Mouse (Mus musculus) neural tube, embryonic 10.5 days (tissue): ENCODE data around the gene Fyn.
A peak's percentile ranks its signal among the peaks of the same experiment; 100 is the strongest.

ENCODE experiments used
- DNase-seq: peaks from one replicate; pipeline ENCODE4 v3.0.0-alpha.2; 2017; ENCODE audit warnings: low spot score; ENCODE audit errors: extremely low spot score

Fyn gene

DNA sequence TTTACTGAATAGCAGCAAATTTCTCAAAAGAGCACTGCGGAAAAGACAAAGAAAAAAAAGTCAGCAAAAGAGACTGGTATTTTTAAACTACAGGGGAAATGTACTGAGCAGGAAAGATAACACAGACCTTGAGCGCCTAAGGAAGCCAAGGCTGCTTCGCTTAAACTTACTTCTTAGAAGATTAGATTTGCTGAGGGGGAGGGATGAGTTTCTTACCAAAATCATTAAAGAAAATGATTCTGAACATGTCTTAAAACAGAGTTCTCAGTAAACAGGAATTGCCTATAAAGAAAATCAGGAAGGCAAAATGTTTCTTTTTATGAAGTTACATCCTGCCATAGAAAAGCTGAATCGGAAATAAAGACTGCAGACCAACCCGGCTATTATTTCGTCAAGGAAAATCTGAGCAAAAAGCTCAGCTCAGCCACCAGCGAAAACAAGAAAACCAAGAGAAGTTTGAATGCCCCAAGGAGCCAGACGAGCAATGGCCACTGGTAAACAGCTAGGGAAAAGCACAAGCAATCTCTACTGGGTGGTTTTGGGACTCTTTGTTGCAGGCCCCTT, at the start of gene Fyn:
Gene Fyn, plus strand, starts transcription at position 284 of the 564 bp plus-strand sequence.
- DNase-seq: no peak

GRCm38 (mm10) chr10:39320798-39321622, 47.6 kb upstream of the Fyn start:
- DNase-seq: peak; percentile 49

GRCm38 (mm10) chr10:39321623-39321985, 47.1 kb upstream of the Fyn start:
- DNase-seq: no peak

- DNase-seq: no peak
Observed at GRCm38 (mm10) chr10:39322143-39322542, 46.5 kb upstream of the Fyn start.

DNA sequence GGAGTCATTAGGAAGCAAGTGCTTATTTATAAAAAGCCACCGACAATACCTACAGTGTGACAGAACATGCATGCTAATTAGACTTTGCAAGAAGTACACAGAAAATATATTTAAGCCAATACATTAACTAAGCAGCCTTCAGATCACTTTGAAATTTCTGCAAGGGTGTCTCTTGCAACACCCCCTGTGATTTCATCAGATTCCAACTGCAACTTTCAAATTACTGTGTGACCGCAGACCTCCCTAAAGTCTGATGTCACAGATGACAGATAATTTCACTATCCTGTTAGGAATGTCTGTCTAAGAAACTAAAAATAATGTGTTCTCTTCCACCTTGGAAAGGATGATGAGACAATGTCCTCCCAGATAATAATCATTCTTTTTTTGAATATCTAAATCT, 44.4 kb upstream of the Fyn start:
- DNase-seq: no peak

GRCm38 (mm10) chr10:39328661-39329060, 40.0 kb upstream of the Fyn start:
- DNase-seq: no peak

DNA sequence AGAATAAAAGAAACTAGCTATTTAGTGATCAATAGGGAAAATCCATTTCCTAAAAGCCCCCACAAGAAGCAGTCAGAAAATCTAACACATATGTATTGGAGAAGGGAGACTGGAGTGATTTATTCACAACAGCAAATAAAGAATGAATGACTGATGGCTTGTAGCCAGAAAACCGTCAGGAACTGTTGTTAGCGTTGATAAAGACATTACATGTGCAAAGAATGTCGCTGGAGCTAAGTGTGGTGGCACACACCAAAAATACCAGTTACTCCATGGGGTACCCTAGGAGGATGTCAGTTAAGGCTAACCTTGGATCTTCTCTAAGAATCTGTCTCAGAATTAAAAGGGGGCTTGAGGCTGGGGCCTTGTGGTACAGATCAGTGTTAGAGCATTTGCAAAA, 34.3 kb upstream of the Fyn start:
- no peak for DNase-seq

- DNase-seq: no peak
Observed at GRCm38 (mm10) chr10:39335880-39336279, 32.8 kb upstream of the Fyn start.

DNA sequence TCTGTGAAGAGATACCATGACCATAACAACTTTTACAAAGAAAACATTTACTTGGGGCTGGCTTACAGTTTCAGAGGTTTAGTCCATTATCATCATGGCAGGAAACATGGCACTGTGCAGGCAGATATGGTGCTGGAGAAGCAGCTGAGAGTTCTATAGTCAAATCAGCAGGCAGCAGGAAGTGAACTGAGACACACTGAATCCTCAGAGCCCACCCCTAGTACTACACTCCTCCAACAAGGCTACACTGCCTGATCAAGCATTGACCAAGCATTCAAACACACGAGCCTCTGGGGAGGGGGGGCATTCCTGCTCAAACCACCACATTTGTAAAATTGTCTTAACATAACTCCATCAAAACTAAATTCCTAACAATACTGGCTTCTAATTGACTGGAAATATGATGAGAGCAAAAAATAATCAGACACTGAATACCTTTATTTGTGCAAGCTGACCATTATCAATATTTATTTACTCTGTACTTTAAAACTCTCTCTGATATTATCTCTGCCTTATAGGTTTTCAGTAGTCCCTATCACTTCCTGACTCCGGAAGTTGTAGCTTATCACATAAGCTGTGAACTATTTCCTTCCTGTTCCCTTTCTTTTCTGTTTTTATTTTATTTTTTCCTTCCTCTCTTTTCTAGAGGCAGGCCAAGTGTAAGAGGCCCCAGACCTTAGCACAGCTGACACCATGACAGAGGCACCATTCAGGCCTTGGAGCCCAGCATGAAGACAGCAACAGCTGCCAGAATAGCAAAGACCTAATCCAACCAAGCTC, 29.3 kb upstream of the Fyn start:
- DNase-seq: no peak

DNA sequence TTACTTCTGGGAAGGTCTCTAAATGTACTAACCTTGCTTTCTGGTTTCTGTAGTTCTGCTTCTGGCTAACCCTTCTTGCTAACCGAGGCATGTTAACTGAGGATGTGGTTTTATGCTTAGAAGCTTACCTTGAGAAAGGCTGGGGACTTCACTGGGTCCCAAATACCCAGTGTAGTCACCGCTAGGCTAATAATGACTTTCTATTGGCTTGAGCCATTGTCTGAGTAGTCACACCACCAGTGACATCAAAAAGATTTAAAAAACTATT, 28.8 kb upstream of the Fyn start:
- DNase-seq: no peak

- no peak for DNase-seq
Observed at GRCm38 (mm10) chr10:39343551-39343950, 25.1 kb upstream of the Fyn start.

GRCm38 (mm10) chr10:39345921-39346320, 22.7 kb upstream of the Fyn start:
- no peak for DNase-seq

DNA sequence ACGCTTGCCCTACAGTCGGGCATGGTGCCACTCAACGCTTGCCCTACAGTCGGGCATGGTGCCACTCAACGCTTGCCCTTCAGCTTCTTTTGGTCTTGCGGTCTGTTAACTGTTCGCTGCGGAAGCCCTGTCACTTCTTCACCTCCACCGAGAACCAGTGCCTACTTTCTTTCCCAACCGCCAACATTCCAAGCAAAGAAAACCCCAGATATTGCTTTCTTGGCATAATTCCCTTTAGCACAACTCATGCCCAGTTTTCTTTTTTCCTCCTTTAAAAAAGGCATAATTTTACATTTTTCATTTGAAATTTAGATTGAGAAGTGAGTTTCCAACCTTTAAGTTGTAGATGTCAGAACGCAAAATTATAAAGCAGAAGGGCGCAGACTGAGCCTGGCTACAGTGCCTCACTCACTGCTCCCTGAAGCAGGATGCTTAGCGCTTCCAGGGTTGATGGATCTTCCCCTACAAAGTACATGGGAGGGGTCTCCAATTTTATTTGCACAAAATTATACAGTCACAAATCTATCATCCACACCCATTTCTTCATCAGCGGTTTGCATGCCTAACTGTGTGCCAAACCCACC, 18.8 kb upstream of the Fyn start:
- no peak for DNase-seq

DNA sequence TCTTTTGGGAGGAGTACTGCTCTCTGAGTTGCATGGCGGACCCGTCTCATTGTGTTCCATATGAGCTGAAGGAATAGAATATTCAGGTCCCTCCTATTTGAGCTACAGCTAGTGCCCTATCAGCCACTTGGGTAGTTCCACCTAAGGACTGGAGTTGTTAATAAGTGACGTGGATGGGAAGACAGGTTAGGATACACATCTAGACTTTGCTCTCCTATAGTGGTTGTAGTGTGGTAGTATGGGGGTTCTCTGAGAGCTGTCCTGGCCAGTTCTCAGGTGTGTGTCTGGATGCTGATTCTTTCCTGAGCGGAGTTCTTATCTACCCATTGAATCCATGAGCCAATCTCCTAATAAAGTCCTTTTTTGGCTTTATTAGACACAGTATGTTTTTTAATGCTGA, 4.5 kb upstream of the Fyn start:
- DNase-seq: no peak

DNA sequence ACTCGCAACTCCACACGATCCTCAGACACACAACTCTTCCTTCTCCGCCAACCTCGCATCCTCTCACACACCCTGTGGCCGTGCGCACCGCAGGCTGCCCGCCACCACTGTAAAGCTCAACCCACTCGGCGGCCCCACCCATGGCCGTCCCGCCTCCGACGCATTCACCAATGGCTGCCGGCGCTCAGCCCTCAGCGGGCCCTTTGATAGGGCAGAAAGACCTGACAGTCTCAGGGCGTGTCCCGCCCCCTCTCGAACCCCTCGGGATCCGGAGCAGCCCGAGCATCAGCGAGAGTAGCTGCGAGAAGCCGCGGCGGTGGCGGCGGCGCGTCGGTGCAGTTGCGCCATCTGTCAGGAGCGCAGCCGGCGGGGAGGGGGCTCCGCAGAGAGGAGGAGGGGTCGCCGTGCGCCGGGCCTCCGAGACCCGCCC, 862 bp downstream of the Fyn start:
- DNase-seq: peak; percentile 97

DNA sequence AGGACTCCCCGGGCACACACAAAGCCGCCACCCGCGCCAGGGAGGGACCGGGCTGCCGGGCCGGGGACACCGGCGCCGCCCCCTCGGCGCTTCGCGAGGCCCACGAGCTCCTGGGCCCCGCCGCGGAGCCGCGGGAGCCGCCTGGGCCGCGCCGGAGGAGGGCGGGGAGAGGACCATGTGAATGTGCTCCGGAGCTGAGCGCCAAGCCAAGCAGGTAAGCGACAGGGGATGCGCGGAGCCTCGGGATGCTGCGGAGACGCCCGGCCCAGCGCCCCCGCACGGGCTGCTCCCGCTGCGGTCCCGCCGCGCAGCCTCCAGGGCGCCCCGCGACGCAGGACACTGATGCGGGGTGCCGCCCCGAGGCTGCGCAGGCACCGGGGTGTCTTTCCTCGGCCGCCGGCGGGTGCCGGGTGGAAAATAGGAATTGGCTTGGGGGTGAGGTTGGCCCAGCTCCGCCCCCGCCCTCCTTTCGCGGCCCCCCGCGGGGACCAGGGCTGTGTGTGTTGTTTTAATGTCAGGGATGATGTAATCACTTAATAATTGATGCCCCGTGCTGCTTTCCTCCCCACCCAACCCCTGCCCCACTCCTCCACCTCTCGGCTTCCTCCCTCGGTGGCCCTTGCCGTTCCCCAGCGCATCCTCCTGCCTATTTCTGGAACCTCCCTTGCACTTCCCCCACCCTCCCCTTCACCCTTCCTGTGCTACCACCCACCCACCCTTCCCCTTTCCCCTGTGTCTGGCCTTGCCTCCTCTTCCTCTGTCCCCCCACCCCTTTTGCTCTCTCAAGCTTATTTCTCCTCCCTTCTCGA, 1.5 kb downstream of the Fyn start:
- peak; percentile 72 for DNase-seq

DNA sequence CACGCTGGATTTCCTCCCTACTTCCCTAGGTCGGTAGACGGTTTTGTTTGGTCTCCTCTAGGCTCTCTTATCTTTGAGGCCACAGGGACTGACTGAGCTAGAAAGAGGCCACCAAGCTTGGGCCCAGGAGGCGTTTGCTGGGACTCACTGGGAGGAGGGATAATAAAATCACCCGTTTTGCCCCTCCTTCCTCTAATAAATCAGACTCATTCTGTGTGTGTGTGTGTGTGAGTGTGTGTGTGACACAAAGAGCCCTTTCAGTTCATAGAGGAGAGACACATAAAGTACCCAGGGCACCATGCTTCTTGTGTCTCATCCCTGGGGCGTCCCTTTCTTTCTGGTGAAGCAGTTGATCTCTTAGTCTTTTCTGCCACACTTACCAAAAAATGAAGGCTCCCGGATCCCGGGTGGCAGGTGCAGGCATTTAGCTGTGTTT, 2.1 kb downstream of the Fyn start:
- DNase-seq: no peak

GRCm38 (mm10) chr10:39371467-39371866, 2.8 kb downstream of the Fyn start:
- DNase-seq: no peak

DNA sequence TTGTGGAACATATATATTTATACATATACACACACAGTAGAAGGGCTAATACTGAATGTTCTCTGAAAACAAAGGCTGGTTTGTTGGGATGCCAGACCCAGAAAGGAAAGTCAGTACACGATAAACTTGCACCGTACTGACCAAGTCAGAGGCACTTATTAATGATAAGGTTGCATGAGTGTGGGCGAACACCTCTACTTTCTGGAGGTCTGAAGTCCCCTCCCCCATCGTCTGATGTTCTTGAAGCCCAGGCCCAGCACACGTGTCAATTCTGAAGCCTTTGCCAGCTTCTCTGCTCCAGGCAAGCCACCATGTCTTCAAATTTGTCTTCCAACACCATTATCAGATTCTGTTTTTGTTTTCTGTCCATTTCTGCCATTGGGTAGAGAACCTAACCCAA, 3.3 kb downstream of the Fyn start:
- no peak for DNase-seq

- DNase-seq: no peak
Observed at GRCm38 (mm10) chr10:39376676-39377075, 8.0 kb downstream of the Fyn start.

GRCm38 (mm10) chr10:39377219-39377618, 8.6 kb downstream of the Fyn start:
- no peak for DNase-seq
